Mouse (Mus musculus) spleen, adult 2 months (tissue): ENCODE data around the gene Ankrd13c. TPM values are rescaled to one million over a fixed set of nuclear protein-coding genes. Genes with fewer than 3 reads are reported as not detected.

Experiments
- DNase-seq, 2 experiments: peaks; one replicate each; pipeline versions ENCODE4 v3.0.0 to v3.0.0-alpha.2; 2012 to 2021; ENCODE audit warnings: low spot score in 2 of 2, low read depth in 1 of 2
- H3K27ac ChIP-seq: fragments of 200-500 bp; 2 replicates; pipeline ENCODE4 v1.5.1; 2012; ENCODE audit warnings: low read length, inconsistent platforms; ENCODE audit not compliant: insufficient read depth
- H3K27me3 ChIP-seq: fragments of 200-500 bp; 2 replicates; pipeline ENCODE4 v1.6.1; 2012; ENCODE audit warnings: mild to moderate bottlenecking, moderate library complexity, low read length, inconsistent platforms; ENCODE audit not compliant: control insufficient read depth, insufficient read depth
- H3K36me3 ChIP-seq: fragments of 200-500 bp; 2 replicates; pipeline ENCODE4 v1.6.1; 2012; ENCODE audit warnings: mild to moderate bottlenecking, low read length, inconsistent platforms; ENCODE audit not compliant: control insufficient read depth, insufficient read depth
- H3K4me1 ChIP-seq: fragments of 200-500 bp; 2 replicates; pipeline ENCODE4 v1.6.1; 2011; ENCODE audit warnings: inconsistent platforms; ENCODE audit not compliant: control insufficient read depth, insufficient read depth, insufficient read length
- H3K4me3 ChIP-seq: fragments of 200-500 bp; 2 replicates; pipeline ENCODE4 v1.5.1; 2011; ENCODE audit warnings: mild to moderate bottlenecking, inconsistent platforms; ENCODE audit not compliant: insufficient read depth, insufficient read length; ENCODE audit errors: extremely low read depth
- CTCF ChIP-seq: fragments of 200-500 bp; IDR thresholded peaks from 2 replicates; pipeline ENCODE4 v1.5.1; 2011; ENCODE audit warnings: mild to moderate bottlenecking, inconsistent platforms; ENCODE audit not compliant: insufficient read depth, insufficient read length, insufficient replicate concordance; ENCODE audit errors: extremely low read depth
- POLR2A ChIP-seq: fragments of 200-500 bp; IDR thresholded peaks from 2 replicates; pipeline ENCODE4 v1.6.1; 2011; ENCODE audit warnings: low read depth, low read length, inconsistent platforms
- WGBS: fragments of 180-500 bp; shearing (Covaris S2); methylation state at CpG from one replicate; pipeline ENCODE4 v1.1.7; 2018; 5-methylcytosine and 5-hydroxymethylcytosine counted together
- polyA plus RNA-seq: library from polyadenylated mRNA; depleted of rRNA; stranded (reverse); fragments of >200 nt; gene quantifications from 2 replicates; pipeline ENCODE4 v1.2.3, GENCODE M21; 2012

Gene Ankrd13c
- polyA plus RNA-seq, 1 experiment, result 9.3 TPM

DNA sequence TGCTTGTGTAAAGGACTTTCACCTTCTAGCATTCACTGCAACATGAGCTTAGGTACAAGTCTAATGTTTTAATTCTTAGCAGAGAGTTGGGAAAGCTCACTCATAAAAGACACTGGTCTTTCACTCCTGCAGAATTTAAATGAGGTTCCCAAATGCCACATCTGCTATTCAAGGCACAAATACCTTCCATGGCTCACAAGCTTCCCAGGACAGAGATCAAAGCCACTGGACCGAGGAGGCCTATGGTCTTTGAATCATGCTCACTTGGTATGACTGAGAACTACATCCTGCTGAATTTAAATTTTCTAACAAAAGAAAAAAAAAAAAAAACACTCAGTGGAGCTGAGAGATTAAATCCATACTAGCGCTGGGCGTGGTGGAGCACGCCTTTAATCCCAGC, 30.7 kb upstream of the Ankrd13c start:
- DNase-seq, result no peak
- no peak overlapping the region for H3K27ac ChIP-seq
- H3K4me1 ChIP-seq, result no peaks in the 10 kb centered on the region
- no peak for TF ChIP-seq POLR2A
- TF ChIP-seq CTCF, result no peak
- no peak overlapping the region for H3K4me3 ChIP-seq
- H3K27me3 ChIP-seq, result no peaks in the 10 kb centered on the region
- no peaks in the 10 kb centered on the region for H3K36me3 ChIP-seq
- 92% methylated on average over 4 of the region's 4 CpGs for WGBS

DNA sequence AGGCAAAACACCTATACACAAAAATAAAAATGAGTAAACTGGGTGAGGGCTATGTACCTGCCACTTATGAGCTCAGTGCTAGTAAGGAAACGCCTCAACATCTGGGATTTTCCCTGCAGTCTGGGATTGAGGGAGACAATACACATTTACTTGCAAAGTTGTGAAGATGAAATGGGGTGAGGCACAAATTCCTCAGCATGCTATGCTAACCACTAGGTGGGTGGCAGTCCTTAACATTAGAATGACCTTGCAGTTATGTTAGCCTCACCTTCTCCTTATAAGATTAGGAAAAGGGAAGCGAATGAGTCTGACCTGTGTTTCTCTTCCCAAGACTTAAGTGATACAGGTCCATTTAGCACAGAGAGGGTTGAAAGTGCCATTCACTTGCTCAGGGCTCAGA, 25.7 kb upstream of the Ankrd13c start:
- 77% methylated on average over 2 of the region's 2 CpGs for WGBS
- no peak overlapping the region for H3K27ac ChIP-seq
- no peaks in the 10 kb centered on the region for H3K36me3 ChIP-seq
- TF ChIP-seq POLR2A, result no peak
- TF ChIP-seq CTCF, result no peak
- H3K4me1 ChIP-seq, result peaks cover 7% of the 10 kb centered on the region
- H3K4me3 ChIP-seq, result no peak overlapping the region
- no peak for DNase-seq
- peaks cover 5% of the 10 kb centered on the region; the same call in 1 of the 2 replicates for H3K27me3 ChIP-seq

DNA sequence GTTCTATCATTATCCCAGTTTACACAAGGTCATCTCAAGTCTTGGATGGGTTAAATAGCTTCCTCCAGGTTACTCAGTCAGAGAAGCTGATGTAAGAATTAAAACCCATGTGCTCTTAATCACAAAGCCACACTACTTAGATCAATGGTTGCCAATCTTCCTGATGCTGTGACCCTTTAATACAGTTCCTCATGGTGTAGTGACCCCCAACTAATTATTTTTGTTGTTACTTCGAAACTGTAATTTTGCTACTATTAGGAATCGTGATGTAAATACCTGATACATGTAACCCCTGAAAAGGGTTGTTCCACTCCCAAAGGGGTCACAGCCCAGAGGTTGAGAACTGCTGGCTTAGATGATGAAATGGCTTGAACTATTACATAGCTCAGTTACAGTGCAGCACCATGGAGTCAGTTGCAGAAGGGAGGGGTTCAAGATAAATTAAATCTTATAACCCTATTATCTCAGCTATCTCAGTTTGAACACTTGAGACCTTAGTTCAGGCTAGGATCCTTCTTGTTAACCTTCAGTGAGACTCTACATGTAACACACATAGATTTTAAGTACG, 23.7 kb upstream of the Ankrd13c start:
- Histone ChIP-seq H3K4me3 (no peak overlapping the region), H3K27me3 (peaks cover 5% of the 10 kb centered on the region; the same call in 1 of the 2 replicates), H3K4me1 (peaks cover 7% of the 10 kb centered on the region), H3K27ac (no peak overlapping the region), H3K36me3 (no peaks in the 10 kb centered on the region)
- TF ChIP-seq CTCF, result no peak
- 90% methylated on average over 3 of the region's 3 CpGs for WGBS
- no peak for DNase-seq

DNA sequence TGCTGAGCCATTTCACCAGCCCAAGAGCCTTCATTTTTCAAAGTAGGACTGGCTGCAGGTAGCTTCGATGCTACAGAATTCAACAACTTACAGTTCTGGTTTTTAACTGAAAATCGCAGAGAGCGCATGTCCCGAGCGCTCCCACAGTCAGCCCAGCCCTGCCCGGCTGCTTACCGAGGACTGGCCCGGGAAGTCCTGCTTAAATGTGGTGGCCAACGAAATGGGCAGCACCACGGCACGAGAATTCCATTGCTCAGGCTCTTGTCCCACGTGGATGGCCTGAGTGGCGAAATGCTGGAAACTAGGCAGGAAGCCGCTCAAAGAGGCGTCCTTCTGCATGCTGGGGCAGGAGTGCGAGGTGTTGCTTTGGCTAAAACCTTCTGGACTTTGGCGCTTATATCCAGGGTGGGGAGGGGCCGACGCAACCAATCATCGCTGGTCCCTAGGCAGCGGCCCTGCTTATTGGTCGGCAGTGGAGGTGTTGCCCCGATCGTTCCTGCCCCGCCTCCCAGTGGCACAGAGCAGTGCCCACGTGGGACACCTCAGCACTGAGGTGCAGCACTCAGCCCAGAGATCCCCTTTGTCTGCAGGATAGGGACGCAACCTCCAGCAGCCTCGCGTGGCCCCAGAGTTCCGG, 22.2 kb upstream of the Ankrd13c start, which contains the start of gene Cth:
Gene Cth, minus strand, starts transcription at position 386 of the 637 bp plus-strand sequence.
- Histone ChIP-seq H3K4me1 (peaks cover 7% of the 10 kb centered on the region), H3K27ac (no peak within 1 kb of the TSS), H3K36me3 (no peaks in the 10 kb centered on the region), H3K27me3 (peaks cover 5% of the 10 kb centered on the region; the same call in 1 of the 2 replicates), H3K4me3 (peak within 1 kb of the TSS; percentile 57)
- DNase-seq, result peak in 1 of 2 experiments; percentile 66
- 1% methylated on average over 30 of the region's 30 CpGs for WGBS
- no peak for TF ChIP-seq CTCF
- no peak for TF ChIP-seq POLR2A

DNA sequence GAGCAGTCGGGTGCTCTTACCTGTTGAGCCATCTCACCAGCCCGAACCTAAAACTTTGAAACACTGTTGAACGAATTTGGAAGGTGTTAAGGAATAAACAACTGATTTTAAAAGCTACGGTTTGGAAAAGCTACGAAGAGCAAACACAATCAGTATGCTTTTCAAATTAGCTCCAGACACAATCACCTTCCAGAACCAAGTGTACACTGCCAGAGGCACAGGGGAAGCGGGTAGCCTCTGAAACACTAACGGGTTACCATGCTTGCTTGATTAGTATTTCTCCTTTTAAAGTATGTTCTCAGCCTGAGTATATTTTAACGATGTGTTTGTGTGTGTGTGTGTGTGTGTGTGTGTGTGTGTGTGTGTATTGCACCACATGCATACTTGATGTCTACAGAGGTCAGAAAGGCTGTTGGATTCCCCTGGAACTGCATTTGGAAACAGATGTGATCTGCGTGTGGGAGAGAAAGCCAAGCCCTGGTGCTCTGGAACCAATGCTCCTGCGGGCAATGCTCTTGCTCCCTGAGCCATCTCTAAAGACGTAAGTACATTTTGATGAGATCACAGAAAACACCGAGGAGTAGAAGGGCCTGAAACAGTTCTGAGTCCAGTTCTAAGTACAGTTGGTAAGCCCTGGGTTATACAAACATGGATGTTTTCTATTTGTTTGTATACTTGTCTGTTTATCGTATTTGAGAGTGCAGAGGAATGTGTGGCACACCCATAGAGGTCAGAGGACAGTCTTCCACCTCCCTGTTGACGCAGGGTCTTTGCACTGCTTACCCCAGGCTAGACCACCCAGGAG, 21.1 kb upstream of the Ankrd13c start:
- H3K36me3 ChIP-seq, result no peaks in the 10 kb centered on the region
- WGBS, result 84% methylated on average over 14 of the region's 14 CpGs
- no peak overlapping the region for H3K27ac ChIP-seq
- peaks cover 5% of the 10 kb centered on the region; the same call in 1 of the 2 replicates for H3K27me3 ChIP-seq
- TF ChIP-seq CTCF (no peak), POLR2A (no peak)
- H3K4me3 ChIP-seq, result no peak overlapping the region
- H3K4me1 ChIP-seq, result peaks cover 7% of the 10 kb centered on the region
- DNase-seq, result no peak

DNA sequence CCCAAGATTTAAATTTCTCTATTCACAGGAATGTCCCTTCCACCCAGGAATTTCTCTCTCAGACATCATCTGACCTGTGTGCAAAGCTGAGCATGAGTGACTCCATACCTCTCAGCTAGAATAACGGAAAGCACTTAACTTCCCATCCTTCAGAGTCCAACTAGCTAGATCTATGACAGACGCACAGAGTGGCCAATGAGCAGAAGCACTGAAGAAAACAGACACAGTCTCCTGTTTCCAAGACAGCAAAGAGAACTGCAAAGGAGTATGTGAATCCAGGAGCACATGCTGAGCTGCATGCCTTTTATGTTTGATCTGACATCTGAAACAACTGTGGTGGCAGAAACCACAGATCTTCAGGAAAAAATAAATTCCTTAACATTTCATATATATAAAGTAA, 20.3 kb upstream of the Ankrd13c start:
- Histone ChIP-seq H3K36me3 (no peaks in the 10 kb centered on the region), H3K27me3 (peaks cover 5% of the 10 kb centered on the region; the same call in 1 of the 2 replicates), H3K4me1 (peaks cover 7% of the 10 kb centered on the region), H3K4me3 (no peak overlapping the region), H3K27ac (no peak overlapping the region)
- TF ChIP-seq POLR2A, result no peak
- no peak for DNase-seq
- WGBS, result 52% methylated on average over 2 of the region's 2 CpGs
